Mouse (Mus musculus): Measurements from ENCODE around the gene Elmo3. TPM values are rescaled to one million over a fixed set of nuclear protein-coding genes. Genes with fewer than 3 reads are reported as not detected.
A peak's percentile ranks its signal among the peaks of the same experiment; 100 is the strongest.
"Not testable (repeated sequence)": the region's sequence is repeated elsewhere in the genome, so short reads cannot be mapped to it uniquely, and the experiment has no call there.

Elmo3 gene
- total RNA-seq, 1 experiment from 2014 or later = 1.3 TPM

DNA sequence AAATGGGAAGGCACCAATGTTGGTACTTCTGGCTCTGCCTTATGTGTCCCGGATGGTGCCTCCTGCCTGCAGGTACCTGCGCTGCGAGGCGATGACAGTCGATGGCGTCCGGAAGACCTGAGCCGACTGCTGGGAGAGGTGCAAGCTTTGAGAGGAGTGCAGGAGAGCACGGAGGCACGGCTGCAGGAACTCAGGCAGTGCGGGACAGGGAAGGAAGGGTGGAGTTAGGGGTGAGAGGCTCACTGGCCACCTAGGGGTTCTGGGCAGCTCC lies 34.5 kb upstream of the Elmo3 start:
- no peak for ATAC-seq (replicated peaks; ENCODE audit: insufficient number of reproducible peaks, low FRiP score, low TSS enrichment, poor library complexity, severe bottlenecking)

DNA sequence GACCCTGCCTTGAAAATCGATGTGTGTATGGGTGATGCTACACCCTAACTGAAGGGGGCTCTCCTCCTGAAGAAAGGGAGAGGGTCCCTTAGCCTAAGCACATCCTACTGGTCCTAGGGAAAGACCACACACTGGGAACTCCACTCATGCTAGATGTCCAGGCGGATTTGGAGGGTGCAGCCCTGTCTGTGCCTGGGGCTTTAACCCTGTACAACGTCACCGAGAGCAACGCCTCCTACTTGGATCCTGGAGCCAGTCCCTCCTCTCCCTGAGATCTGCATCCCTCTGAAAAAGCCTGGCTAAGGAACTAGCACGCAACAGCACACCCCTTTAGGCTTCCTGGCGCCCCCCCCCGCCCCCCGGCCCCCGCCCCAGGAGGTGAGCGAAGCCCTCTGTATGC lies 30.0 kb upstream of the Elmo3 start:
- no peak for ATAC-seq (replicated peaks; ENCODE audit: insufficient number of reproducible peaks, low FRiP score, low TSS enrichment, poor library complexity, severe bottlenecking)

DNA sequence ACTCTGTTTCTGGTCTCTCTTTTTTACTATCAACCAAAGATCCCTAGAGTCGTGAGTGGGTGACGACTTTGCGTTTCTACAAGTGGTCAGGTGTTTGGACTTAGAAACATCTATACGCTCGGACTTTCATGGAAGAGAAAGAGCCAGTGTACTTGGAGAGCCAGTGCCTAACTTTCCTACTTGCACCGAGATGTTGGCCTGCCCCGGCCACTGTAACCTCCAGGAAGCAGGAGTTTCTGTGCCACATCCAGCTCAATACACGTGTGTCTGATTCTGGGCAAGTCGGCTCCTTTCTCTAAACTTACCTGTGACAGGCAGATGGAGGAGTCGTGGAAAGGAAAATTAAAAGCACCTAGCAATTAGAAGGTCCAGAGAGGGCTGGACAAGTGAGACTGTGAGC lies 29.6 kb upstream of the Elmo3 start, which contains the start of gene Nol3:
TSS of gene Nol3 (plus strand) at position 301 of the 400 bp plus-strand sequence.
- no peak for ATAC-seq (replicated peaks; ENCODE audit: insufficient number of reproducible peaks, low FRiP score, low TSS enrichment, poor library complexity, severe bottlenecking)

GRCm38 (mm10) chr8:105276292-105277120 lies 28.9 kb upstream of the Elmo3 start:
- ATAC-seq (replicated peaks; ENCODE audit: insufficient number of reproducible peaks, low FRiP score, low TSS enrichment, poor library complexity, severe bottlenecking) = 0 out of 2 replicates have a peak, but pooled peaks have one; percentile 6

GRCm38 (mm10) chr8:105278911-105279334 lies 26.5 kb upstream of the Elmo3 start:
- ATAC-seq (replicated peaks; ENCODE audit: insufficient number of reproducible peaks, low FRiP score, low TSS enrichment, poor library complexity, severe bottlenecking) = peak; percentile 24; the same call in 1 of the 2 replicates

DNA sequence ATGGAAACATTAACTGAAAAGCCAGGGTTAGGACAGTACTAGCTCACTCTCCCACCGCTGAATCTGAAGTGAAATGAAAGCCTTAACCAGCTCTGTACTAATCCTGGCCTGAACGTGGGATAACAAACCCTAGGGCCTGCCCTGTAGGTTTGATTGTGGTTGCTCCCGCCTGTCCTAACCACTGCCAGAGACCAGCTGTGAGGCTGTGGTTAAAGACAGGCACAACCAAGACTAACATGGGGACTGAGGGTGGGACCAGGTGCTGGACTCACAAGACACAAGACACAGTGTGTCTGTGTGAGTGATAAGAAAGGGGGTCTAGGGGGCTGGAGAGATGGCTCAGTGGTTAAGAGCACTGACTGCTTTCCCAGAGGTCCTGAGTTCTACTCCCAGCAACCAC lies 24.8 kb upstream of the Elmo3 start:
- ATAC-seq (replicated peaks; ENCODE audit: insufficient number of reproducible peaks, low FRiP score, low TSS enrichment, poor library complexity, severe bottlenecking) = no peak

DNA sequence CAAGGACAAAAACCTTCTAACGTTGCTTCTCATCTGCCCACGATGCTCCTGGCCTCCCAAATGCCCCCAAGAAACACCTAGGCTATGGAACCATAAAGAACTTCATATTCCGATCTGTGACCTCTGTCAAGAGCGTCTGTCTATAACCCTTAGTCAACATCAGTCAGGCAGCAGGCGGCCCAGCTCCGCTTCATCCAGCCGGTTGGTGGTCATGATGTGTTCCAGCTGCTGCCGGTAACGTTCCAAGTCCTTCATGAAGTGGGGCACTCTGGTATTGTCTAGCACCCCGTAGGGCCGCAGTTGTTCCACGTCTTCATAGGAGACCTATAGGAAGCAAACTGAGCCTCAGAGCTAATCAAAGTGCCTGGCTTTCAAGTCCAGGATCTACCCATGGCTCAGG lies 23.6 kb upstream of the Elmo3 start:
- no peak for ATAC-seq (replicated peaks; ENCODE audit: insufficient number of reproducible peaks, low FRiP score, low TSS enrichment, poor library complexity, severe bottlenecking)

GRCm38 (mm10) chr8:105282239-105282638 lies 23.2 kb upstream of the Elmo3 start:
- ATAC-seq (replicated peaks; ENCODE audit: insufficient number of reproducible peaks, low FRiP score, low TSS enrichment, poor library complexity, severe bottlenecking) = no peak

DNA sequence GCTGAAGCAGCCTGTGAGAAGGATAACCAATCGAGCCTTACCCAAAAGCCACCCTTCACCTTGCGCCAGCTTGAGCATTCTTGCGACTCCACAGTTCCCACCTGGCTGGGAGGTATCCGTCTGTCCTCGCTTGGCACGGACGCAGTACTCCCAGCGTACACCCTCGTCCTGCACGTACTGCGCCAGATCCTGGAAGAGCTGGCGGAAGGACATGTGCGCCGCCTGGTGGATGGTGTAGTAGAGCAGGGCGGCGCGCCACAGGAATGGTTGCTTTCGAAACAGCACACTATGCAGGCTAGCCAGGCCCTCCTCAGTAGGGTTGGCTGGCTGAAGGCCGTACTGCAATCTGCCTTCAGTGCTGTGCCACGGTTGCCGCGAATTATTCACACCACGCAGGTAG lies 22.3 kb upstream of the Elmo3 start:
- peak; percentile 64 for ATAC-seq (replicated peaks; ENCODE audit: insufficient number of reproducible peaks, low FRiP score, low TSS enrichment, poor library complexity, severe bottlenecking)

GRCm38 (mm10) chr8:105285514-105285913 lies 19.9 kb upstream of the Elmo3 start:
- no peak for ATAC-seq (replicated peaks; ENCODE audit: insufficient number of reproducible peaks, low FRiP score, low TSS enrichment, poor library complexity, severe bottlenecking)

DNA sequence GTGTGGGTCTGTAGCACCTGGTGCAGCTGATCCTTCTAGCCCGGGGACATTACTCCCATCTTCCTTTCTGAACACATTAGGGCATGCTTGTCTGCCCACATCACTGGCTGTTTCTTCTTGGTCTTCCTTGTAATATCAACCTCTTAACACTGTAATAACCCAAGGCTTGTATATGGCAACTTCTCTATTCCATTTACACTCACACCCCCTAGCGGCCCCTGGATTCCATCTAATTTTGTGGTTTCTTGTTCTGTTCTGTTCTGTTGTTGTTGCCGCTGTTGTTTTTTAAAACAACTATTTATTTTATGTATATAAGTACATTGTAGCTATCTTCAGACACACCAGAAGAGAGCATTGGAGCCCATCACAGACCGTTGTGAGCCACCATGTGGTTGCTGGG lies 18.5 kb upstream of the Elmo3 start:
- ATAC-seq (replicated peaks; ENCODE audit: insufficient number of reproducible peaks, low FRiP score, low TSS enrichment, poor library complexity, severe bottlenecking) = no peak

DNA sequence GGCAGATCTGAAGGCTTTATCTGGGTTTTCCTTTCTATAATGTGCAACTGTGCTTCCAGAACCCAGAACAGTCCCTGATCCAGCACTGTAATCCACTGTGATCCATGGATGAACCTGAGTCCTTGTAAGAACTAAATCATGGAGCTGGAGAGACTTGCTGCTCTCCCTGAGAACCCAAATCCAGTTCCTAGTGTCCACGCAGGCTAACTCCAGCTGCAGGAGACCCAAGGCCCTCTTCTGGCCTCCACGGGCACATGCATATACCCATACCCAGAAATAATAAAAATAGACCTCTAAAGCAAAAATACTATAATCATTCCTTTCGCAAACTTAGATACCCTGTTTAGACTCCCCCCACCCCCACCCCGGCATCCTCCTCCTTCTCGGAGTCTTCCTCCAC lies 17.2 kb upstream of the Elmo3 start:
- no peak for ATAC-seq (replicated peaks; ENCODE audit: insufficient number of reproducible peaks, low FRiP score, low TSS enrichment, poor library complexity, severe bottlenecking)

GRCm38 (mm10) chr8:105288958-105289732 lies 16.3 kb upstream of the Elmo3 start:
- peak; percentile 80 for ATAC-seq (replicated peaks; ENCODE audit: insufficient number of reproducible peaks, low FRiP score, low TSS enrichment, poor library complexity, severe bottlenecking)

DNA sequence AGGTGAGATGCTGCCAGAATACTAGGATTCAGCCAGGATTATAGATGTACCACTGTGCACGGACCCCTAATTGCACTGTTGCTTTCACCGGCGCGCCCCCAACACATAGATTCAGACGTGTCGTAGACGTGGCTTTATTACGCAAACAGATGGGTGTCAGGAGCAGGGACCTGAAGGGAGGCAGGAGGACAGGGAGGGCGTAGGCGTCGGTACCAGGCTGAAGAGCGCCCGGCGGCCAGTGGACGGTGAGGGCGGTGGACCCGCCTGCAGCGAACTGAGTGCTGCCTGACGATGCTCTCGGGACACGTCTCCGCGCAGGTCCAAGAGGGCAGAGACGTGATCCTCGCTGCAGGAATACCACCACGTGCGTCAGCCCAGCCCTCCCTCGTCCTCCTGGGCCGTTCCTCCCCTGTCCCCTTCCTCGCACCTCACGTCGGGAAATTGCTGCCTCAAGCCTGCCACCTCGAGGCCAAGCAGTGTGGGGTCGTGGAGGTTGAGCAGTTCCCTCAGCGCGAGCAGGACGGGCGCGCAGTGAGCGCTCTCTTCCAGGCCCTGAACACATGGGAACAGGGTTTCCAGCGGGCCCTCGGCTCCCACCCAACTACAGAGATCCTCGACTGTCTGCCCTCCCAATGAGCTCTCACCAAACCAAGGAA lies 15.5 kb upstream of the Elmo3 start, which contains the start of gene 4931428F04Rik:
TSS of gene 4931428F04Rik (minus strand) at position 60 of the 656 bp plus-strand sequence.
- 0 out of 2 replicates have a peak, but pooled peaks have one; percentile 1 for ATAC-seq (replicated peaks; ENCODE audit: insufficient number of reproducible peaks, low FRiP score, low TSS enrichment, poor library complexity, severe bottlenecking)

DNA sequence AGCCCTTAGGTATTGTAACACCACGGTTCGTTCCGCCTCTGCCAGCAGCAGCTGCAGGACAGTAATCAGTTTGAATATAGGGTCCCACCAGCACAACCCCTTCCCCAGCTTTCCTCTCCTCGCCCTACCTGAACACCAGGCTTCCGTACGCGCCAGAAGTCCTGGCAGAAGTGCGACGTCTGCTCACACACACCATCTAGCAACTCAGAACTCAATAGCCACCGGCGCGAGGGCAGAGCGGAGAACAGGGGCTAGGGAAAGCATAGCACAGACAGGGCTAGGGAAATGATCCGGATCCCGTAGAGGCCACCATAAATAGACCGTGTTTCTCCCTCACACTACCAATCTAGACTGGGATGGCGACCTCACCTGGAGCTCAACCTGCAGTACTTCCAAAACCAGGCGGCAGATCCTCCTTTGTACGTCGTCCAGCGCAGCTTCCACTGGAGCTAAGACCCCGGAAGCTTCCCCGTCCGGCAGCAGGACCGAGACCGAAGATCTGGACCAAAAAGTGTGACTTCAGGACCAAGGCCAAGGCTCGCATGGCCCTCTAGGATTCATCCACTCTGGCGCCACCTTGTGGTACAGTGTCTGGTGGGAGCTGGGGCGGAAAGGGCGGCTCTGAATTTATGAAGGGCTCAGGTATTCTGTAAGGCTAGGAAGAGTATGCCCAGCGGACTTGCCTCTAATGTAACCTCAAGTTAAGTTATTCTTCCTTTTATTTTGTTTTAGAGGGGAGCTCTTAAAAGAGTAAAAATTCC lies 14.7 kb upstream of the Elmo3 start:
- ATAC-seq (replicated peaks; ENCODE audit: insufficient number of reproducible peaks, low FRiP score, low TSS enrichment, poor library complexity, severe bottlenecking) = peak; percentile 57

- ATAC-seq (replicated peaks; ENCODE audit: insufficient number of reproducible peaks, low FRiP score, low TSS enrichment, poor library complexity, severe bottlenecking) = not testable (repeated sequence)
Observed at GRCm38 (mm10) chr8:105291364-105291763, 14.0 kb upstream of the Elmo3 start.

DNA sequence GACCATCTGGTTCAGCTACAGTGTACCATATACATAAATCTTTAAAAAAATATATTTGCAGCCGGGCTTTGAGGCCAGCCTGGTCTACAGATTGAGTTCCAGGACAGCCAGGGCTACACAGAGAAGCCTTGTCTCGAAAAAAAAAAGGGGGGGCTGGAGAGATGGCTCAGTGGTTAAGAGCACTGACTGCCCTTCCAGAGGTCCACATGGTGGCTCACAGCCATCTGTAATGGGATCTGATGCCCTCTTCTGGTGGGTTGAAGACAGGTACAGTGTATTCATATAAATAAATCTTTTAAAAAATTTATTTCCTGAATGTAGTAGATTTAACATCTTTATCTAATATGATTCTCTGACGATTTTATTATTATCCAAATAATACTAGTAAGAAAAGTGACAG lies 13.6 kb upstream of the Elmo3 start:
- ATAC-seq (replicated peaks; ENCODE audit: insufficient number of reproducible peaks, low FRiP score, low TSS enrichment, poor library complexity, severe bottlenecking) = not testable (repeated sequence)

DNA sequence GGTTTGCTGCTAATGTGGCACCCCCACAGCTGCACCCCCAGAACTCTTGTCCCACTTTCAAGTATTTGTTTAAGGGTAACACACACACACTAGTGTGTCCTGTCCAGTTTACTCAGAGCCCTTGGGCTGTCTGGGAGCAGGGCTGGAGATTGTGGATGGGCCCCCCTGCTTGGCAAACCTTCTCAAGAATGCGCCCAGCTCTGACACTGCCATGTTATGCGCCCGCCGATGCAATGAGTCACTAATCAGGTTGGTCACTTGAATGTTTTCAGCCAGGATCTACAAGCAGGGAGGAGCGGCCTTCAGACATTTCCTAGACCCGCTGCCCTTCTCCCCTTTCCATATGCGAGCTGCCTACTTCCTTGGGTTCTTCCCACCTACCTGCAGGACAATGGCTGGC lies 12.9 kb upstream of the Elmo3 start:
- ATAC-seq (replicated peaks; ENCODE audit: insufficient number of reproducible peaks, low FRiP score, low TSS enrichment, poor library complexity, severe bottlenecking) = no peak

- ATAC-seq (replicated peaks; ENCODE audit: insufficient number of reproducible peaks, low FRiP score, low TSS enrichment, poor library complexity, severe bottlenecking) = no peak
Observed at GRCm38 (mm10) chr8:105293405-105293804, 12.0 kb upstream of the Elmo3 start.

Measured in monocyte, adult 5-6 weeks (primary cell).